Mouse (Mus musculus): Measurements from ENCODE around the gene Map2k4. TPM values are rescaled to one million over a fixed set of nuclear protein-coding genes. Genes with fewer than 3 reads are reported as not detected.

The Map2k4 gene
- polyA plus RNA-seq, 1 experiment from 2014 or later: 56.4 TPM

DNA sequence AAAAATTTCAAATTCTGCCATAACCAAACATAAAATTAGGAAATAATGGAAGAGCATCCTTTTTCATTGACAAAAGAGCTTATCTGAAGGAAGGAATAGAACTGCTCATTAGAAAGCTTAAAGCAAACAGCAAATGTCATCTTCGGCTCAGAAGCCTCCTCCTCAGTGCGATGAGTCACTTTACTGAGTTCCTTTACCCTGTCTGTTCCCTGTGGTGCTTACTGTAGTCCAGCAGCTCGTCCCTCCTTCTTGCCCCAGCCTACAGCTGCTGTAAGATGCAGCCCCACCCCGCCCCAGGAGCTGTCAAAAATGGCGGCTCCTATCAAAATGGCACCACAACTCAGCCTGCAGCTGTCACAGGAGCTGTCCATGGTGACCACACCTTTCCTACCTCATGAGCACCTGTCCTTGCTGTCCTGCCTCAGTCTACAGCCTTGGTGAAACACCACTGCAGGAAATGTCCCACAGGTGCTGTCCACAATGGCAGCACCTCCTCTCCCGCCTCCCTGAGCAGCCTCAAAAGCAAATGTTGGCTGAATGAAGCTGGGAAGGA lies 75.3 kb downstream of the Map2k4 start:
- Histone ChIP-seq H3K9me3 (replicated peaks; ENCODE audit: control insufficient read depth, low read length) (no peaks in the 10 kb centered on the region), H3K4me2 (ENCODE audit: low read depth, low read length) (no peak overlapping the region), H3K4me1 (ENCODE audit: control insufficient read depth, insufficient read depth, low read length) (no peaks in the 10 kb centered on the region), H3K4me3 (replicated peaks; ENCODE audit: low read length) (no peak overlapping the region), H3K36me3 (ENCODE audit: control insufficient read depth, insufficient read depth, low read length) (no peaks in the 10 kb centered on the region), H3K27ac (ENCODE audit: low read length) (no peak overlapping the region), H3K27me3 (ENCODE audit: control insufficient read depth, insufficient read depth, low read length) (no peaks in the 10 kb centered on the region), H3K9ac (ENCODE audit: low read length) (no peak overlapping the region)
- no peak for ATAC-seq (ENCODE audit: insufficient read depth, low FRiP score)
- WGBS: 85% methylated on average over 6 of the region's 6 CpGs

DNA sequence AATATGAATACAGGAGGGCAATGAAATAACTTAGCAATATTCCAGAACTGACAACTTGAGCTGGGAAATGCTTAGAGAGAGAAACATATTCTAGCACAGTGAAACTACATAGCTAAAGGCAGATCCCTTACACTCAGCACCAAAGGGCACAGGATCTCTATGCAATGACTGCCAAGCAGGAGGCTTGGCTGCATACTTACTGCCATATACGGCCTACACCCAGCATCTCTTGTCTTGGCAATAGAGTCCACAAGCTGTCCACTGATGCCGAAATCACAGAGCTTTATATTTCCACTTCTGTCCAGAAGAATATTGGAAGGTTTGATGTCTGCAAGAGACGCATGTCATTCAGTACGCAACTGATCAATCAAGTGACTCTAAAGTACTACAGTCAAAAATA lies 81.3 kb downstream of the Map2k4 start:
- no peak overlapping the region for H3K4me2 ChIP-seq (ENCODE audit: low read depth, low read length)
- no peaks in the 10 kb centered on the region for H3K9me3 ChIP-seq (replicated peaks; ENCODE audit: control insufficient read depth, low read length)
- H3K36me3 ChIP-seq (ENCODE audit: control insufficient read depth, insufficient read depth, low read length): peaks cover 8% of the 10 kb centered on the region; the same call in 1 of the 2 replicates
- WGBS: 98% methylated on average over 4 of the region's 4 CpGs
- ATAC-seq (ENCODE audit: insufficient read depth, low FRiP score): no peak
- no peaks in the 10 kb centered on the region for H3K27me3 ChIP-seq (ENCODE audit: control insufficient read depth, insufficient read depth, low read length)
- no peak overlapping the region for H3K27ac ChIP-seq (ENCODE audit: low read length)
- H3K9ac ChIP-seq (ENCODE audit: low read length): no peak overlapping the region
- no peak overlapping the region for H3K4me3 ChIP-seq (replicated peaks; ENCODE audit: low read length)
- no peaks in the 10 kb centered on the region for H3K4me1 ChIP-seq (ENCODE audit: control insufficient read depth, insufficient read depth, low read length)

GRCm38 (mm10) chr11:65706176-65706575 lies 81.9 kb downstream of the Map2k4 start:
- no peak overlapping the region for H3K9ac ChIP-seq (ENCODE audit: low read length)
- H3K9me3 ChIP-seq (replicated peaks; ENCODE audit: control insufficient read depth, low read length): no peaks in the 10 kb centered on the region
- no peak for ATAC-seq (ENCODE audit: insufficient read depth, low FRiP score)
- 87% methylated on average over 2 of the region's 2 CpGs for WGBS
- H3K4me1 ChIP-seq (ENCODE audit: control insufficient read depth, insufficient read depth, low read length): no peaks in the 10 kb centered on the region
- H3K4me3 ChIP-seq (replicated peaks; ENCODE audit: low read length): no peak overlapping the region
- H3K27me3 ChIP-seq (ENCODE audit: control insufficient read depth, insufficient read depth, low read length): no peaks in the 10 kb centered on the region
- H3K27ac ChIP-seq (ENCODE audit: low read length): no peak overlapping the region
- H3K4me2 ChIP-seq (ENCODE audit: low read depth, low read length): no peak overlapping the region
- H3K36me3 ChIP-seq (ENCODE audit: control insufficient read depth, insufficient read depth, low read length): peaks cover 10% of the 10 kb centered on the region; the same call in 1 of the 2 replicates

- peaks cover 16% of the 10 kb centered on the region for H3K36me3 ChIP-seq (ENCODE audit: control insufficient read depth, insufficient read depth, low read length)
Measured at GRCm38 (mm10) chr11:65704861-65705260, 83.2 kb downstream of the Map2k4 start.

DNA sequence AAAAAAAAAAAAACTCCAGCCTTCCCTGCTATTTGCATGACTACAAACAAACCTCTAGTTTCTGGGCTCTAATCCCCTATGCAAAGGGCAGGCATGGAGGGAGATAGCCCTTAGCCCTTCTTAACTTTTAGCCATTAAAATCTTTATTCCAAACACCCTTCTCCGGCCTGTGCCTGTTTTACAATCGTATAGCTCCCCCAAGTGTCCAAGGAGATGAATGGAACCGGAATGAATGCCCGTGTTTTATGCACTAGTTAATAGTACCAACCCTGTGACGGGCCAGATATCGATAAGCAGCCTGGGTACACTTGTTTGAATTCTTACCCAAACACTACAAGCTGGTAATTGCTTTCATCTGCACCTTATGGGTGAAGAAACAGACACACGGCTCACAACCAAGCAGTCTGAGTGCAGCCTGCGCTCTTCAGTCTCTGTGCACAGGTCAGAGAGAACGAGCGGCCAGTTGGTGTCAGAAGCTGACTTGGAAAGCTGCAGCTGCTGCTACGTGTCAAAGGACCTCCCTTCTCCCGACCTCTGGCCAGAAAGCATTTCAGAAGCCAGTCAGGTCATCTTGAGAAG lies 109.2 kb downstream of the Map2k4 start:
- Histone ChIP-seq H3K4me2 (ENCODE audit: low read depth, low read length) (0 out of 2 replicates have a peak overlapping the region, but pooled peaks have one; percentile 12), H3K9ac (ENCODE audit: low read length) (no peak overlapping the region), H3K27ac (ENCODE audit: low read length) (no peak overlapping the region), H3K4me3 (replicated peaks; ENCODE audit: low read length) (no peak overlapping the region), H3K36me3 (ENCODE audit: control insufficient read depth, insufficient read depth, low read length) (no peaks in the 10 kb centered on the region), H3K4me1 (ENCODE audit: control insufficient read depth, insufficient read depth, low read length) (no peaks in the 10 kb centered on the region), H3K9me3 (replicated peaks; ENCODE audit: control insufficient read depth, low read length) (no peaks in the 10 kb centered on the region), H3K27me3 (ENCODE audit: control insufficient read depth, insufficient read depth, low read length) (peaks cover 3% of the 10 kb centered on the region; the same call in 1 of the 2 replicates)
- peak; percentile 62; the same call in 1 of the 2 replicates for ATAC-seq (ENCODE audit: insufficient read depth, low FRiP score)
- 27% methylated on average over 12 of the region's 12 CpGs for WGBS

More at GRCm38 (mm10) chr11:65704861-65705260, 83.2 kb downstream of the Map2k4 start:
- H3K4me1 ChIP-seq (ENCODE audit: control insufficient read depth, insufficient read depth, low read length): no peaks in the 10 kb centered on the region
- H3K27me3 ChIP-seq (ENCODE audit: control insufficient read depth, insufficient read depth, low read length): no peaks in the 10 kb centered on the region
- no peak for ATAC-seq (ENCODE audit: insufficient read depth, low FRiP score)
- no peak overlapping the region for H3K4me3 ChIP-seq (replicated peaks; ENCODE audit: low read length)
- WGBS: 82% methylated on average over 4 of the region's 4 CpGs
- no peak overlapping the region for H3K4me2 ChIP-seq (ENCODE audit: low read depth, low read length)
- H3K9me3 ChIP-seq (replicated peaks; ENCODE audit: control insufficient read depth, low read length): no peaks in the 10 kb centered on the region
- H3K27ac ChIP-seq (ENCODE audit: low read length): no peak overlapping the region
- H3K9ac ChIP-seq (ENCODE audit: low read length): no peak overlapping the region

- no peaks in the 10 kb centered on the region for H3K4me1 ChIP-seq (ENCODE audit: control insufficient read depth, insufficient read depth, low read length)
Measured at GRCm38 (mm10) chr11:65667348-65667969, 120.6 kb downstream of the Map2k4 start.

DNA sequence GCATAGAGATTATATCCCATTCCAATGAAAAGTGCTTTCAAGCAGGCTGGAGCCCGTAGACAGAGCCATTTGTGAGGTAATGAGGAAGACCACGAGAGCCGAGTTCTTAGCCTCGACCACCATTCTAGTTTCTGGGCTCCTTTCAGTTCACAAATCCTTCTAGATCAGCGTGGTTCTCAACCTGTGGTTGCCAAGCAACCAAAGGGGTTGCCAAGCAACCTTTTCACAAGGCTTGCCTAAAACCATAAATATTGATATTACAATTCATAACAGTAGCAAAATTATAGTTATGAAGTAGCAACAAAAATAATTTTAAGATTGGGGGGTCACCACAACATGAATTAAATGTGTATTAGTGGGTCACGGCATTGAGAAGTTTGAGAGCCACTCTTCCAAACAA lies 123.2 kb downstream of the Map2k4 start:
- Histone ChIP-seq H3K27me3 (ENCODE audit: control insufficient read depth, insufficient read depth, low read length) (no peaks in the 10 kb centered on the region), H3K36me3 (ENCODE audit: control insufficient read depth, insufficient read depth, low read length) (no peaks in the 10 kb centered on the region), H3K4me3 (replicated peaks; ENCODE audit: low read length) (no peak overlapping the region), H3K9ac (ENCODE audit: low read length) (no peak overlapping the region), H3K27ac (ENCODE audit: low read length) (no peak overlapping the region), H3K4me2 (ENCODE audit: low read depth, low read length) (no peak overlapping the region), H3K9me3 (replicated peaks; ENCODE audit: control insufficient read depth, low read length) (no peaks in the 10 kb centered on the region), H3K4me1 (ENCODE audit: control insufficient read depth, insufficient read depth, low read length) (peaks cover 5% of the 10 kb centered on the region)
- WGBS: 52% methylated on average over 6 of the region's 6 CpGs
- no peak for ATAC-seq (ENCODE audit: insufficient read depth, low FRiP score)

More at GRCm38 (mm10) chr11:65667348-65667969, 120.6 kb downstream of the Map2k4 start:
- Histone ChIP-seq H3K4me2 (ENCODE audit: low read depth, low read length) (no peak overlapping the region), H3K4me3 (replicated peaks; ENCODE audit: low read length) (no peak overlapping the region), H3K27ac (ENCODE audit: low read length) (no peak overlapping the region), H3K36me3 (ENCODE audit: control insufficient read depth, insufficient read depth, low read length) (no peaks in the 10 kb centered on the region), H3K27me3 (ENCODE audit: control insufficient read depth, insufficient read depth, low read length) (no peaks in the 10 kb centered on the region), H3K9ac (ENCODE audit: low read length) (no peak overlapping the region), H3K9me3 (replicated peaks; ENCODE audit: control insufficient read depth, low read length) (no peaks in the 10 kb centered on the region)
- no peak for ATAC-seq (ENCODE audit: insufficient read depth, low FRiP score)
- 41% methylated on average over 6 of the region's 6 CpGs for WGBS

DNA sequence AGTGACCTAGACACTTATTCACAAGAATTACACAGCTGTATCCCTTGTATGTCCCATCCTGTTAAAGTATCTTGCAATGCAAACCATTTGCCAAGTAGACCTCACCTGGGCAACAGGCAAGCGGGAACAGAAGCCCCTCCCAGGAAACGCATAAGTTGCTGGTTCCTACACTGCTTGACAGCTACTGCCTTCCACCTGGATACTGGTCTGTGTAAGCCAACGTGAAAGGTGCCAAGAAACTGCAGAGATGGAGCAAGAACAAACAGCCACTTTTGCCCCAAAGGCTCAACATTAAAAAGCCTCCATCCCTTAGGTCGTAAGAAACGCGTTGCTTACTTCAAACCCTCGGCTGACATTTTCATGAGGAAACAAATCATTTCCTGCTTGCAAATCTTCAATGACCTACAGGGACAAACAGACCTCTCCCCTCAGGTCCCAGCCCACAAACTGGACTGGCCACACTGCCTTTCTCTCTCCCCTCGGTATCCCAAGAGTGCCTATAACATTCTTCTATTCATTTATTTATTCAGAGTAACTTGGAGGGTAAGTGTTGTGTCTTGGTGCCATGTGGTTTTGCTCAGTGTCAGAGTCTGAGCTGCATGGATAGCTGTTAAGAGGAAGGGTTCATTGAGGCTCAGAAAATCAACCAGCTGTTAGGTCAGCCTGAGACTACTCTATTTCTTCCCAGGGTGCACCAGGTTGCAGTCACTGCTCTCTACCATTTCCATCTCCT lies 126.1 kb downstream of the Map2k4 start:
- Histone ChIP-seq H3K36me3 (ENCODE audit: control insufficient read depth, insufficient read depth, low read length) (no peaks in the 10 kb centered on the region), H3K27ac (ENCODE audit: low read length) (peak overlapping the region; percentile 29; the same call in 1 of the 2 replicates), H3K9ac (ENCODE audit: low read length) (no peak overlapping the region), H3K4me3 (replicated peaks; ENCODE audit: low read length) (no peak overlapping the region), H3K27me3 (ENCODE audit: control insufficient read depth, insufficient read depth, low read length) (no peaks in the 10 kb centered on the region), H3K4me2 (ENCODE audit: low read depth, low read length) (no peak overlapping the region), H3K4me1 (ENCODE audit: control insufficient read depth, insufficient read depth, low read length) (peaks cover 5% of the 10 kb centered on the region), H3K9me3 (replicated peaks; ENCODE audit: control insufficient read depth, low read length) (no peaks in the 10 kb centered on the region)
- 45% methylated on average over 8 of the region's 8 CpGs for WGBS
- ATAC-seq (ENCODE audit: insufficient read depth, low FRiP score): peak; percentile 69

DNA sequence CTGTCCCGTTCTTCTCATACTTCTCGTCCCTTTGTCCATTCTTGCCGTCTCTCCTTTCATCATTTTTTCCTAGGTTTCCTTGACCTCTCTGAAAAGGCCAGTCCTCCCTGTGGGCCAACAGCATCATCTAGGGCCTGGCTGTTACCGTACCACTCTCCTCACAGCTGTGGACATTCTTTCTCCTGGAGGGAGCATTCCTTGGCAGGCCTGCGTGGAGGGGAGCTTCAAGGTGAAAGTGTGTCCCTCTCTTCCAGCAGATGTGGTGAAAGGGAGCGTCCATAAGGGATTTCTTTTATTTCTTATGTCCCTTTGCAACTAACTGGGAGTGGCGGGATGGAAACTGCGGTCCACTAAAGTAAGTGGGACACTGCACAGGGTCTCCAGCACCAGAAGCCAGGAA lies 134.2 kb downstream of the Map2k4 start:
- 78% methylated on average over 8 of the region's 8 CpGs for WGBS
- peaks cover 5% of the 10 kb centered on the region; the same call in 1 of the 2 replicates for H3K4me1 ChIP-seq (ENCODE audit: control insufficient read depth, insufficient read depth, low read length)

More for the DNA sequence above, 134.2 kb downstream of the Map2k4 start:
- Histone ChIP-seq H3K36me3 (ENCODE audit: control insufficient read depth, insufficient read depth, low read length) (no peaks in the 10 kb centered on the region), H3K9me3 (replicated peaks; ENCODE audit: control insufficient read depth, low read length) (no peaks in the 10 kb centered on the region), H3K27ac (ENCODE audit: low read length) (no peak overlapping the region), H3K27me3 (ENCODE audit: control insufficient read depth, insufficient read depth, low read length) (no peaks in the 10 kb centered on the region), H3K4me3 (replicated peaks; ENCODE audit: low read length) (no peak overlapping the region), H3K4me2 (ENCODE audit: low read depth, low read length) (no peak overlapping the region), H3K9ac (ENCODE audit: low read length) (no peak overlapping the region)
- no peak for ATAC-seq (ENCODE audit: insufficient read depth, low FRiP score)
